Mouse (Mus musculus) testis, postnatal 10 days (tissue): ENCODE data around the gene Nsun5.
A peak's percentile ranks its signal among the peaks of the same experiment; 100 is the strongest.
"Not testable (repeated sequence)": the region's sequence is repeated elsewhere in the genome, so short reads cannot be mapped to it uniquely, and the experiment has no call there.

Experiments used
- DNase-seq: peaks from one replicate; pipeline ENCODE4 v3.0.0; 2021; ENCODE audit warnings: low spot score

Gene Nsun5

DNA sequence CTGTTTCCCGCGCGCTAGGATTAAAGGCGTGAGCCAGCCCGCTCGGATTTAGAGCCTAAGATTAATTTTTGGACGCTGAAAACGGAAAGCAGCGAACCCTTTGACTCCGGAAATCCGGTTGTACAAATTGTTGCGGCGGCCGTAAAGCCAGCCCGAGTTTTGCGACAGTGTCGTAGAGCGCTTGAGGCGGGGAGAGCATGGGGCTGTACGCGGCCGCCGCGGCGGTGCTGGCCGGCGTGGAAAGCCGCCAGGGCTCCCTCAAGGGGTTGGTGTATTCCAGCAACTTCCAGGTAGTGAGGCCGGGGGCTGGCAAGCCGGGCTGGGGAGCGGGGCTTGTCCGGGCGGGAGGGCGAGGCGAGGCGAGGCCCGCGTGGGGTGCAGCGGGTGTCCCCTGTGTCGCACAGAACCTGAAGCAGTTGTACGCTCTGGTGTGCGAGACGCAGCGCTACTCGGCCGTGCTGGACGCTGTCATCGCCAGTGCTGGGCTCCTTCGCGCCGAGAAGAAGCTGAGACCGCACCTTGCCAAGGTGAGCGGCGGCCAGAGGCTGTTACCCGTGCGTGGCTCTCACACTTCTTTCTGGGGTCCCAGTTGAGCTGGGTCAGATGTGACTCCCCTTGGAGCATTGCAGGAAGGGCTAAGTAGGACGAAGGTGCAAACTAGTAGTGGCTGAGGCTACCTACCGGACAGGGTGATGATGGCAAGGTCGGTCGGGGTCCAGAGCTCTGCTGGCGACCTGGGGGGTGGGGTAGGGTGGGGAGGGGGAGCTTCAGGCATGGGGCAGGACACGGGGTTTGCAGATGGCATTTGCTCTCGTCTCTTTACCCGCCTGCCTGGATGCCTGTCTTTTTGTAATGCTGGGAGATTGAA is at the start of gene Nsun5:
TSS of gene Nsun5 (plus strand) at position 167 of the 868 bp plus-strand sequence.
- DNase-seq: peak; percentile 98

GRCm38 (mm10) chr5:135322197-135322596 is 47.6 kb upstream of the Nsun5 start:
- no peak for DNase-seq

GRCm38 (mm10) chr5:135326121-135326659 is 43.6 kb upstream of the Nsun5 start:
- DNase-seq: peak; percentile 19

DNA sequence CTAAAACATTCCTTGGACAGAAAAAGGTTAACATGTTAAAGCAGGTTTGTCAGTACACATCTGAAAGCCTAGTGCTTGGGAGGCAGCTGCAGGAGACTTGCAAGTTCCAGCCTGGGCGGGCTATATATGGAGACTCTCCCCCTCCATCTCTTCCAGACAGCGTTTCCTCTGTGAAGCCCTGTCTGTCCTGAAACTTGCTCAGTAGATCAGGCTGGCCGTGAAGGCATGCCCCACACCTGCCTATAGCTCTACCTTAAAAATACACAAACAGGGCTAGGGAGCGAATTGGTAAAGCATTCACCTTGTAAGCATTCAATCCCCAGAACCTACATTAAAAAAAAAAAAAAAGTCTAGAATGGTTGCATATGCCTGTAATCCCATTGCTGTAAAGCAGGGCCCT is 40.3 kb upstream of the Nsun5 start:
- DNase-seq: peak; percentile 22

DNA sequence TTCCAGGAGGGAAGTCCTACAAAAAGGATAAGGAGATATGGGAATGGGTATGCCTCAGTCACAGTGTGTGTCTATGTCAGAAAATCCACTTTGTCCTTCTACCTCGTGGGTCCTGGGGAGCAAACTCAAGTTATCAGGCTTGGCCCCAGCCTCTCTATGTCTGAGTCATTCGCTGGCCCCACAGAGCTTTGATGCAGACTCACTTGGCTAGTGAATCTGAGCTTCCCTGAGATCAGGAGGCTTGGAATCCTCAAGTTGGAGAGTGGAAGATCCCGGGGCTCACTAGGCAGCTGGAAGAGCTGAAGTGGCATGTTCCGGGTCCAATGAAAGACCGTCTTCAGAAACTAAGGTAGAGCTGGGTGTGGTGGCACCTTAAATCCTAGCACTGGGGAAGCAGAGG is 39.6 kb upstream of the Nsun5 start:
- DNase-seq: peak; percentile 21

- peak; percentile 33 for DNase-seq
Measured at GRCm38 (mm10) chr5:135331161-135331560, 38.6 kb upstream of the Nsun5 start.

DNA sequence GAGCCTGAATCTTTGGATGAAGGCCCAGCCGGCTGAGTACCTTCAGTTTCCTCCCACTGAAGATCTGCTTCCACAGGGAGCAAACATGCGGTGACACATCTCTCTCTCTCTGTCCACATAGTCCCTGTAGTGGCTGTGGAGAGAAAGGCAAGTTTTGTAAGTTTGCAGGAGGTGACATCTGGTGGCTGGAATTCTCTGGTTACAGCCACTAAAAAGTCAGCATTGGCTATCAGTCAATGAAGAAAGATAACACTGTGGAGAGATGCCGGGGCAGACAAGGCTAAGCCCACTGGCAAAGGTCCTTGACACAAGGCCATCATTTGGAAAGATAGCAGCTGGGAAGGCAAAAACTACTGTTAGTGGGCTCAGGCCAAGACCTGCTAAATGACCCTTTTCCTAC is 32.2 kb upstream of the Nsun5 start:
- no peak for DNase-seq

- no peak for DNase-seq
Measured at GRCm38 (mm10) chr5:135345989-135346388, 23.8 kb upstream of the Nsun5 start.

- DNase-seq: no peak
Measured at GRCm38 (mm10) chr5:135346430-135346829, 23.3 kb upstream of the Nsun5 start.

DNA sequence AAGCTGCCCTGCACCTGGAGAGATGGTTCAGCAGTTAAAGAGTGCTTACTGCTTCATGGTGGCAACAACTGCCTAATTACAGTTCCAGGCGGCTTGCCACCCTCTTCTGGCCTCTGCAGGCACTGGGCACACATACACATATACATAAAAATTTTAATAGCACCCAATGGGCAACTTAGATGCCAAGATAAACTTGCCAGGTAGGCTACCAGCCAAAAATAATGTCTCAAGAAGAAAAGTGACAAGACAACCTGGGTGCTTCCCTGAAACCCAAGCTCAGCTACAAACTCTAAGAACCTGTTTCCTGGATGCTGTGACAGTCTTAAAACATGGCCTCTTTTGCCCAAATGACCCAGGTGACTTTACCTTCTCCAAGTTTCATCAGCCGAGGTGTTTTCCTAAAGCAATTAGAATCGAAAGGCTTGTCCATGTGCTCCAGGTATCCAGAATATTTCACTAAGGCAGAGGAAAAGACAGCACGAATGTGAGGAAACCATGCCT is 22.2 kb upstream of the Nsun5 start:
- DNase-seq: no peak

GRCm38 (mm10) chr5:135349862-135350261 is 19.9 kb upstream of the Nsun5 start, which contains the start of gene Fkbp6:
Gene Fkbp6, minus strand, starts transcription at chr5:135350044.
- peak; percentile 70 for DNase-seq

DNA sequence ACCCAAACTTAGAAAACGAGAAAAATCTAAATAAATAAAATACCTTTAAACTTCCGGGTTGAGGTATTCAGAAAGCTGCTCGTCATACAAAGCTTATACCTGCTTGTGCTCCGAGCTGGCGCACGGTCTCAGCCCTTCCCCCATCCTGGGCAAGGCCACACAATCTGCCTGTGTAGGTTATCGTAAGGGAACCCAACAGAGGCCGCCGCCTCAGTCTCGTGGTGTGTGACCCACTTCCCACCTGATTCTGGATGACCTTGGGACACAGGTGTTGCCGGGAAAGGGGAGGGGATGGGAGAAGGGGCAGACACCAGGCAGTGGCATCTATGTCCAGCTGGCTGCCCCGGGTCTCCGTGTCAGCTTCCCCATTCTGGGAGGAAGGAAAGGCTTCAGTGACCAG is 18.1 kb upstream of the Nsun5 start:
- DNase-seq: peak; percentile 72

GRCm38 (mm10) chr5:135352995-135353394 is 16.8 kb upstream of the Nsun5 start, which contains the start of gene Trim50:
Gene Trim50, plus strand, starts transcription at chr5:135353295.
- DNase-seq: no peak

- peak; percentile 77 for DNase-seq
Measured at GRCm38 (mm10) chr5:135353564-135353963, 16.2 kb upstream of the Nsun5 start.

GRCm38 (mm10) chr5:135356090-135356489 is 13.7 kb upstream of the Nsun5 start:
- no peak for DNase-seq

- DNase-seq: peak; percentile 78
Measured at GRCm38 (mm10) chr5:135357556-135357955, 12.2 kb upstream of the Nsun5 start.

DNA sequence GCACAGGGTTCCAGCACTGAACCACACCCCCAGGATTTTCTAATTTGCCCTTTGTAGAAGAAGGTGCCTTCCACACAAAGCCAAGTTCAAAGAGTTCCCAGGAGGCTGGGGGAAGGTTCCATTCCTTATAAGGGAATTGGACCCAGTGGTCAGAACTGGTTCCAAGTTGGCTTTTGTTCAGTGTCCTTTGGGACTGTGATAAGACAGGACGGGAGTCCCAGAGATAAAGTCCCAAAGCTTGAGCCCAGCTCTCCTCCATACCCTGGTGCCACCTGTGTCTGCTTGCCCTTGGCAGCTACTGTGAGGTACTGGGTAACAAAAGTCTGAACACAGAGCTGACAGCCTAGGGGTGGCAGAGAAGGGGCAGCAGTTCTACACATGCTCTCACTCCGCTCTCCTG is 10.0 kb upstream of the Nsun5 start:
- no peak for DNase-seq

DNA sequence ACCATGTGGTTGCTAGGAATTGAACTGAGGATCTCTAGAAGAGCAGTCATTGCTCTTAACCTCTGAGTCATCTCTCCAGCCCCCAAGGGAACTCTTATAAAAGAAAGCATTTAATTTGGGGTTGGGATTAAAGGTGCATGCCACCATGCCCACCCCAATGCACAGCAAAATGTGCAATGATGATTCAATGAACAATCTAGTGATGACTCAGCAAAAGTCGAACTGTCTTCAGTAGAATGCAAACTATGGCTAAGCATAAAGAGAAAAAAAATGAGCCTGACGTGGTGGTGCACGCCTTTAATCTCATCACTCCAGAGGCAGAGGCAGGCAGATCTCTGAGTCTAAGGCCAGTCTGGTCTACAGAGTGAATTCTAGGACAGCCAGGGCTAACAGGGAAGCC is 7.2 kb upstream of the Nsun5 start:
- no peak for DNase-seq

- DNase-seq: peak; percentile 72
Measured at GRCm38 (mm10) chr5:135363540-135363939, 6.2 kb upstream of the Nsun5 start.

GRCm38 (mm10) chr5:135367841-135368240 is 1.9 kb upstream of the Nsun5 start:
- DNase-seq: no peak

GRCm38 (mm10) chr5:135368312-135368711 is 1.4 kb upstream of the Nsun5 start:
- DNase-seq: no peak

DNA sequence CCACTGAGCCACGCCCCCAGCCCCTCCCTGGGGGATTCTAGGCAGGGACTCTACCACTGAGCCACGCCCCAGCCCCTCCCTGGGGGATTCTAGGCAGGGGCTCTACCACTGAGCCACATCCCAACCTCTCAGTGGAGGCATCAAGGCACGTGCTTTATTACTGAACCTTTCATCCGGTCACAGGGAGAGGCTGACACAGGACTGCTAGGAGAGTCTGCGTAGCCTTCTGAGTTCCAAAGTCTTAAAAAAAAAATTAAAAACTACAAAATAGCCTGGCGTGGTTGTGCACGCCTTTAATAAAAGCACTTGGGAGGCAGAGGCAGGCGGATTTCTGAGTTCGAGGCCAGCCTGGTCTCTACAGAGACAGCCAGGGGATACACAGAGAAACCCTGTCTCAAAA is 557 bp upstream of the Nsun5 start:
- not testable (repeated sequence) for DNase-seq

DNA sequence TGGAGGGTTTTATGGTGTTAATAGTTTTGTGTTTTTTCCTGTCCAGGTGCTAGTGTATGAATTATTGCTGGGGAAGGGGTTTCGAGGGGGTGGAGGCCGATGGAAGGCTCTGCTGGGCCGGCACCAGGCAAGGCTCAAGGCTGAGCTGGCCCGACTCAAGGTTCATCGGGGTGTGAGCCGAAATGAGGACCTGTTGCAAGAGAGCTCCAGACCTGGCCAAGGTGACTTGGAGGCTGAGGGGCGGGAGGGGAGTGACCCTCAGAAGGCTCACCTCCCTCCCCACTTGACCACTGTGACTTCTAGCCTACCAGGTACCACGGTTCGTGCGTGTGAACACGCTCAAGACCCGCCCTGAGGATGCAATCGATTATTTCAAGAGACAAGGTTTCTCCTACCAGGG is 1.4 kb downstream of the Nsun5 start:
- DNase-seq: no peak
